Mouse (Mus musculus) CD4-positive, CD25-positive, alpha-beta regulatory T cell, adult 2 months (primary cell): Measurements from ENCODE around the gene Crhr2.

Source experiments
- DNase-seq: peaks from one replicate; pipeline ENCODE4 v3.0.0-alpha.2; 2012; ENCODE audit warnings: low read depth, low spot score

The Crhr2 gene

DNA sequence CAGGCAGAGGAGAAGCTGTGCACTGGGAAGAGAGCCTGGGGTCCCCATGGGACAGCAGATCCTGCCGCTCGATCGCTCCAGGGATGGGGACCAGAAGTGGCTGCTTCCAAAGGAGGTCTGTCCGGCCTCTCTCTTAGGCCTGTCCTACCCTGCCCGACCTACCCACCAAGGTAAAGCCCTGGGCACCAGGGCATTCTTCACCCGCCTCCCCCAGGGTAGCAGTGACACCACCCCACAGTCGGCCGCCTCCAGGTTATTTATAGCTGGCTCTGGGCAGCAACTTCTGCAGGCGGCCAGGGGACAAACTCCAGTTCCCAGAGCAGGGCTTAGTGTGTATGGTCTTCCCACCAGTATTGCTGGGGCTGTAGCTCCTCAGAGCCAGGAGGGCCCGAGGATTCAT, at the start of gene Crhr2:
Crhr2 (minus strand) TSS at position 223 of the 400 bp plus-strand sequence.
- no peak for DNase-seq

DNA sequence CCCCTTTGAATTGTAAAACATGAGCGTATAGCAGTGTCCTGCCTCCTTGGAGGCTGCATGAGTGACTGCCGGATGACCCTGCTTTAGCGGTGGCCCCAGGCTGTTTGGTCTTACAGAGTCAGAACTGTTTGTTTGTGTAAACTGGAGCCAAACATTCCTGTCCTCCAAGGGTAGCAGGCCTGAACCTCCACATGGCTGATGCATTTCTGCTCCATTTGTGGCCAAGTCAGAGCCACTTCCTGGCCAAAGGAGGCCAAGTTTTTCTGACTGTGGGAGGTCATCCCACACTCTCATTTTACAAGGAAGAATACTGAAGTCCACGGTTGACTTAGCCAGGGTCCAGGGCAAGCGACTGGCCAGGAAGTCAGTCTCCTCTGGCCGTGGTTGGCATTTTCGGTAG, 46.7 kb upstream of the Crhr2 start:
- no peak for DNase-seq

DNA sequence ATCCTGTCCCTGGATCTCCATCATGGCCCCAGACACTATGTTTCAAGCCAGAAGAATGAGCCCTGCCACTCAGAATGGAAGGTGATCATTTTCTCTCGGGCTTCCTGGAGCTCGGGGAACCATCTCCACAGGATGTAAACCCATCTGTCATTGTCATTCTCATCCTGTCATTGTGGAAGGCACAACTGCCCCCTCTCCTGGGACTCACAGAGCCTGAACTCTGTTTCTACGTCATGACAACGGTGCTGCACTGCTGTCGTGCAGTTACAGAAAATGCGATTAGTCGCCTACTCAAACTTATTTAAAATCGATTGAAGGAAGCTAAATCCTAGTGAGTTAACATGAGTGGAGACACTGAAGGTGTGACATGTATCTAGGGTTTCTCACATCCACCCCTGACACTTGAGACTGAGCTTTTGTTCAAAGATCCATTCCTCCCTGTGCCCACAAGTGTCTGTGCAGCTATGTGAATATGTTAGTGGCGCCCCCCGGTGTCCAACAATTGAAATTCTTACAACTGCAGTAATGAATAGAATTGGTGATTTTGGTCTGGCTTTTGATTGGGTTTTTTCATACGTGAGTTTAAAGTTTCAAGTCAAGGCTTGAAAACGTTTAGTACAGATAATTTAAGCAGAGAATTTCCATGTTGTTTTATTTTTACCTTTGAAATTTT, 44.4 kb upstream of the Crhr2 start:
- peak; percentile 45 for DNase-seq

DNA sequence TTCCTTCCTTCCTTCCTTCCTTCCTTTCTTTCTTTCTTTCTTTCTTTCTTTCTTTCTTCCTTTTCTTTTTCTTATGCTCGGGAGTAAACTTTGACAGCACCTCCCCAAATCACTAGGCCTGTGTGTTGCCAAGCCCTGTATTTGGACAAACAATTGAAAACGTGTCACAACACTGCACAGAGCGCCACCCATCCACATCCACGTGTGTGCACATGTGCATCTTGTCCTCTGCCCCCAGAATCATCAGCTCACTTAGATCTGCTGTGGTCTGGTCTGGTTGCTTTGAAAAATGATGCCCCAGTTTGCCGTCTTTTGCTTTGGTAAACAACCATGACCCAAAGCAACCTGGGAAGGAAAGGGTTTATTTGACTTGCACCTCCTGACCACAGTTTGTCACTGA, 43.1 kb upstream of the Crhr2 start:
- DNase-seq = no peak

DNA sequence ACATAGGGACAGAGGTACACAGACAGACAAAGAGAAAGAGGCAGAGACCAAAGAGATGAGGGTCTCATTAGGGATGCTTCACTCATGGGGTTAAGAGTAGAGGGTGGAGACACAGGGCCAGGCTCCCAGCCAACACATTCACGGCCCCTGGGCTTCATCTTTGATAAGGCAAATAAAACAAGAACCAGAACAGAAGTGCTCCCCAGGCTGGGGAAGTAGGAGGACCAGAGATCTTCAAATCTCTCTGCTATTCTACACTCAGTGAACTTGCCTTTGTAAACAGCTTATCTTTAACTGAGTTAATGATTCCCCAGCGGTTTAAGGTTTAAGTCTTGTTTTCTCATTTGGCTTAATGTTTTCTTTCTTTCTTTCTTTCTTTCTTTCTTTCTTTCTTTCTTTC, 42.6 kb upstream of the Crhr2 start:
- no peak for DNase-seq

DNA sequence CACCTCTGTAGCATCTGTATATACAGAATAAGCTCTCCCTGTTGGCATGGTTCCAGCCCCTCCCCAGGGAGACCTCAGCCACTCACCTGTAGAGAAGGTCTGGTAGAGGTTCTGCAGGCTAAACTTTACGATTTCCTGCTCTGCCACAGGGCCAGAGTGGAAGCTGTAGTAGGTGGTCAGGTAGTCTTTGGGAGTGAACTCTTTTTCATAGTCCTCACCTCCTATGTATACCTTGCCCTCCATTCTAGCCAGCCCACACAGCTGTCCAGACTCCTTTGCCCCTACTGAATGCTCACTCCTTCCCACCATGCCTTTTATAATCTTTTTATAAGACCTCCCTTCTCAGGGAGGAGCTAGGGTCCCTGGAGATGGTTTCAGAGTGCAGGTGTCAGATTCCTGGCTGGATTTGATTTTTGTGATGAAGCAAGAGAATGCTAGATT, 41.9 kb upstream of the Crhr2 start, which contains the start of gene Inmt:
Inmt (minus strand) TSS at position 303 of the 441 bp plus-strand sequence.
- DNase-seq = no peak

DNA sequence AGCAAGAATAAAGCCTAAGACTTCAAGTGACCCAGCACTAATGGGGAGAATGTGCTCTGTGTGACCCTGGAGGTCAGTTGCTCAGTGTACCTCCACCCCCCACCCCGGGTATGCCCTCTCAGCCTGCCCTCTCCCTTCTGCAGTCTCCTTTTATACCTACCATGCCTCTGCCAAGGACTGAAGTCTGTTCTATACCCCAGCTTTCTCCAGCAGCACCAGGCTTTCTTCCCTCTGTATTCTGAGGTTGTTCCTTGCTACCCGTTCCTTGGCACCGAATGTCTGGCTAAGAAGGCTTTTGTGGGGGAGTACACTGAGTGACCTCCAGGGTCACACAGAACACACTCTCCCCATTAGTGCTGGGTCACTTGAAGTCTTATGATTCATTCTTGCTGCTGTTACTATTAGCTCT, 41.1 kb upstream of the Crhr2 start:
- DNase-seq = no peak

DNA sequence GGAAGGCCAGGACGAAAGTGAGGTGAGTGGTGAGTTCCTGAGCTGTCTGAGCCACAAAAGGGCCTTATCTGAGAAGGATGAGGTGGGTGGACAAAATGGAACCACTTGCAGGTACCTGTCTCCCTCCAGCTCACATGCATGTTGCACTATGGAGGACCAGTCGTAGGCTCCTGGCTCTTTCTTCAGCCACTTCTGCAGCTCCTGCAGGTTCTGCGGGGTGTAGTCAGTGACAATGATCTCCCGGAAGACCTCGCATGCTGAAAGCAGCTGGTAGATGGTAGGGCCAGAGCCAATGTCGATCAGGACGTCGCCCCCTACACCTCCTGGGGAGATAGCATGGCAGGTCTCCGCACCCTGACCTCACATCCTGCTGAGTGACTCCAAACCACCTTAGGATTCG, 40.4 kb upstream of the Crhr2 start:
- no peak for DNase-seq

DNA sequence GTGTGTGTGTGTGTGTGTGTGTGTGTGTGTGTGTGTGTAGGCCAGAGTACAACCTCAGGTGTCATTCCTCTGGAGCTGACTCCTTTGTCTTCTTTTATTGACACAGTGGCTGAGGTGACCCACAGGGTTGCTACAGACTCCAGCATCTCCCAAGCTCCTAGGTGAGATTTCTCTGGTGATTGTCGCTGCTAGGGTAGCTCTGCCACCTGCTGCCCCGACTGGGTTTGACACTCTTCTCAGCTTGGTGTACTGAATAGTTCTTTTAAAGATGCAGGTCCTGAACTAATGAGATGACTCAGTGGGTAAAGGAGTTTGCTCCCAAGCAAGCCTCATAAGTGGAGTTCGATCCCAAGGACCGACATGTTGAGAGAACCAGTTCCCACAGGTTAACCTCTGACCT, 38.8 kb upstream of the Crhr2 start:
- DNase-seq = no peak

DNA sequence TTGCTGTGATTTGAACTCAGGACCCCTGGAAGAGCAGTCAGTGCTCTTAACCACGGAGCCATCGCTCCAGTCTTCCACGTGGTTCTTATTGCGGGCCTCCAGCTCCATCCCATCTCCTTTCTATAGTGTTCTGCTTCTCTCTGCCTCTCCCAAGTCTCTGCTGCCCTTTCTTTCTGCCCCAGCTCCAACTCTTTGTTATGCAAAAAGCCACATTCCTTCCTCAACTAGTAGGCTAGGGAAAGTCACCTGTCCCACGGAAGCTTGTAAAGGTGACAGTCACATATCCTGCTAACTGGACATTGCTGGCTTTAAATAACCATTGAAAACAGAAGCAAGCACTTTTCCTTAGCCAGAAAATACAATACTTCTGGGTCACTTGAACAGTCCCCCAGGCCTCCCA, 37.0 kb upstream of the Crhr2 start:
- no peak for DNase-seq

DNA sequence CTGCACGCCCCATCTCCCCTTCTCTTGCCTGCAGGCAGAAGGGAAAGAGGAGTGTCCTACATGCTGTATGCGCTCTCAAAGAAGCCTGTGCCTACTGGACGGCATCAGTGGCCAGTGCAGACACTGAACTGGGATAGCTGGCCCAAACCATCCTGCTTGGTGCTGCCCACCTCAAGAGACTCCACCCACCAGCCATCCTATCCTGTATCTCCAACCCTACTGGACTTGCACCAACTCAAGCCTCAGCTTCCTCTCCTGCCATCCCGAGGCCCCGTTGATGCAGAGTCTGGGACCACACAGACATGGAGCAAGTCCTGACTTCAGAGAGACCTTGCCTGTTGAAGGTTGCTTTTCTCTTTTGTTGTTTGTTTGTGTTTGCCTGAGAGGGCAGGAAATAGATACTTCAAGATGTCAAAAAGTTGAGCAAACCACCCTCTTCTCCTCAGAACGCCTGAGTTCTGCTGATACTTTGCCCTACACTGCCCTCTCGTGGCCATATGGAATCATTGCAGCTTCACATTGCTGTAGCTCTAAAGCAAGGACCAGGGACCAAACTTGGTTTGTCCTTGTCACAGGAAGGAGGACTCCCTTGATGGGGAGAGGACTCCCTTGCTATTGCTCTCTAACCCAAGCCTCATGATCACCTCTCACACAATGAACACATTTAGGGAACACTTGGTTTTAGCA, 34.1 kb upstream of the Crhr2 start:
- DNase-seq = peak; percentile 85

DNA sequence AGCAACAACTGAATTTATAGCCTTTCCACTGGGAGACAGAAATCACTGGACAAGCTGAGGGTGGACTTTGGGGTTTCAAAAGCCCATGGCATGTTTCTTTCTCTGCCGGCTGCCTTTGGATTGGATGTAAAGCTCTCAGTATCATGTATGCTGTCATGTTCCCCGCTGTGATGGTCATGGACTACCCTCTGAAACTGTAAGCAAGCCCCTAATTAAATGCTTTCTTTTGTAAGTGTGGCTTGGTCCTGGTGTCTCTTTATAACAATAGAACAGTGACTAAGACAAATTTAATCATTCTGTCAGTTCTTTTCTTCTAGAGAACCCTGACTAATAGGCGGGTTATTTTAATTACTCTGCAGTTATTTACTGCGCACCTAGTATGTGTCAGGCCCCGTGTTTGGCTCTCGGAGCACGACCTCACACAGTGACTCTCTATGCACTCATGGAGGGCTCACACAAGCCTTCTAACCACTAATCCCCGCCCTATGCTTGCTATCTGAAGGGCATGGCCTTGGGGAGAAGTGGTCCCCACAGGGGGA, 30.3 kb upstream of the Crhr2 start:
- no peak for DNase-seq

DNA sequence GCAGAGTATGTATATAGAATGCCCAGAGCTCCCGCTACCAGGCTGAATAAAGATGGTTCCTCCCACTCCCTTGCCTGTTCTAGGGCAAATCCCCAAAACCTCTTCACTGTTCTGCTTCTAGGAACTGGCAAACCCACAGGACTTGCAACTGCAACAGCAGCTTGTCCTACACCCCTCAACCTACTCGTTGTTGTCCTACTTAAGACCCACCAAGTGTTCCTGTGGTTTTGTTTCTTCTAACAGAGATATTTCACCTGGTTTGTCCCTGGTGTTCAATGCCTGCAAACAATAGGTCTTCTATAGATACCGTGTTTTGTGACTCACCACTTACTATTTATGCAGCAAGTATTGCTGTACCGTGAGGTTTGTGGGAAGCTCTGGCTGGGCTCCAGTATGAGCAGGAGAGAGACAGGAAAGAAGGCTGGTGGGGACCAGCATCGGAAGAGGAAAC, 28.5 kb upstream of the Crhr2 start:
- no peak for DNase-seq

DNA sequence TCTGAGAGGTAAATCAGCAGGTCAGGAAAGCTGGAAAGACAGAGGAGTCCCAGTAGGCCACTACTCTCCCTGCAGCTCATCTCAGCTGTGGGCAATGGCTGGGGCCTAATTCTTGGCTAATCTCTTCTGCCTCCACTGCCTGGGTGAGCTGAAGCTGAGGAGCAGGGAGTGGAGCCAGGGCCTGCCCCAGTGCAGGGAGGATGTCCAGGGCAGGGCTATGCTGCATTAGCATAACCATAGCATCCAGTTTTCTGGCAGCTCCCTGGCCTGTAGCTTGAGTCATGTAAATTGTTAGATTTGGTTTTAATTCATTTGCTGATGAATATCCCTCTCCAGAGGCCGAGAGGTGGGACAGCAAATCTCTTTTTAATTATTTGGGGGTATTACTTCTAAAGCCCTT, 26.4 kb upstream of the Crhr2 start:
- DNase-seq = no peak

DNA sequence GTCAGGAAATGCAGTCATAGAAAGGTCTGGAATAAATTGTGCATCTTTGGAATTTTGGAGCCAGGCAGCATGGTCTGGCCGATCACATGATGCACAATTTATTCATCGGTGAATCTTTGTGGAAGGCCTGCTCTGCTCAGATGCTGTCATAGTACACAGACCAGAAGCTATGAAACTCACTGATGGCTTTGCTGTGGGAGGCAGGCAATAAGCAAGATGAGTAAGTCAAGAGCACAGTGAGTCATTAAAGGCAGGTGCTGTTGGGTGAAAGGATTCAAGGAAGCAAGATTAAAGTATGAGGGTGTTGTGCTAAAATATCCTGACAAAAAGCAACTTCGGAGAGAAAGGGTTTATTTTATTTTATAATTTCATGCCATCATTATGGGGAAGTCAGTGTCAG, 19.4 kb upstream of the Crhr2 start:
- no peak for DNase-seq

DNA sequence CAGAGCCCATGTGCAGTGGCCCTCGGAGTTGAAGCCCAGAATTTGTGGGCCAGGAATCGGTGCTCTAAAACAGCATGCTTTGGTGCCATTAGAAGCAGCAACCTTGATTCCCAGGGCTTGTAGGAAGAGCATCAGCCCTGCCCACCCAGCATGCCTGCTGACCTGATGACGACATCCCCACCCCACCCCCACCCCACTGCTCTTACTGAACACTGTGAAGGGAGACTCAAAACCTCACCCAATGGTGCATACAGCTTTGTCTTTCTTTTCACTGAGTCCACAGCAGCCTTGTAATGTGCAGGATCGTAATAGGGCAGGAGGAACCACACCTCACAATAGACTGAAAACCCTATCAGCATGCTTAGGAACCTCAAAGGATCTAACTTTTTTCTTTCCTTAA, 13.3 kb upstream of the Crhr2 start:
- DNase-seq = no peak

DNA sequence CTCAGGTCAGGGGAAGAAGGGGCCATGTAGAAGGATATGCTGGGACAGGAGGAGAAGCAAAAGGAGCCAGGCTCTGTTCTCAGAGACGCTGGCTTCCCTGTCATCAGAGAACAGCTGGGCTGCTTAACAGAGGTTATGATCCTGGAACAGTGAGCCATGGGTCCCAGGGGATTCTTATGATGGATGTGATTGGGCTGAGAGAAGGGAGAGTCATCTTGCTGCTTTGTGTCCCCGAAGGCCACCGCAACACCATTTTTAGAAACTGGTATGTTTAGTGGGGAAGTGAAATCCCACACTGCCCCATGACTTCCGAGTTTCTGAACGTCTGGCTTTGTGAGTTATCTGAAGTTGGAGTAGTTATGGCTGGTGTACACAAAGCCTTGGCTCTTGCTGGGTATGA, 12.5 kb upstream of the Crhr2 start:
- DNase-seq = no peak

DNA sequence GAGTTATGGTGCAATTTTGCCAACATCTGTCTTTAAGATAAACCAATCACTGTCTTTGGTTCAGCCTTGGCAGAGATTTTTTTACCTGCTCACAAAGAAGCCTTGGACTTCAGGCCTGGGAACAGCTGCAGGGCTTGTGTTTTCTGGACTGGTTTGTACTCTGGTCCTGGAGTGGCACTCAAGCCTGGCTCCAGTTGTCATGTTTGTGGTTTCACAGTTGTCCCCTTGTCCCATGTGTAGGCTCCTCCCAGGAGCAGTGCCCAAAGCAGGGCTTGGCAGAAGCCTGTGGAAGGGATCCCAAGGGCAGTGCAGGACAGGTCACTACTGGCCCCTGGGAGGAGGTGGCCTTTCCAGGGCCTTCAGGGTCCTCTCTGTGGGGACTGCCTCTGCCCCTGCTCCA, 5.5 kb upstream of the Crhr2 start:
- no peak for DNase-seq

DNA sequence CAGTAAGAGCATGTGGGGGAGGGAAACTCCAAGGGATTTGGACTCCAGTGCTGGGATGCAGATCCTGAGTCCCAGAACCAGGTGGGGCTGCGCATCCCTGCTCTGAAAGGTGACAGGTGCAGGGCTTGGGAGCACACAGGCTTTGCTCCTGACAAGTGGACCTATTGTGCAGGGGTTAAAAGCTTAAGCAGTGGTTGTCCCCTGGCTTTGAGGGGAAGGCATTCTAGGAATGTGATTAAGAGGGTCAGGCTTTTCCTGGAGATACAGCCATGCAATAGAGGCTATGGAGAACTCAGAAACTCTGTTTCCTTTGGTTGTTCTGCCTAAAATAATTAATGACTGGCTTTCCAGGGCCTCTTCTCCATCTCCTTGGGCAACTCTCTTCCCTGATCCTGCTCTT, 609 bp upstream of the Crhr2 start:
- no peak for DNase-seq

DNA sequence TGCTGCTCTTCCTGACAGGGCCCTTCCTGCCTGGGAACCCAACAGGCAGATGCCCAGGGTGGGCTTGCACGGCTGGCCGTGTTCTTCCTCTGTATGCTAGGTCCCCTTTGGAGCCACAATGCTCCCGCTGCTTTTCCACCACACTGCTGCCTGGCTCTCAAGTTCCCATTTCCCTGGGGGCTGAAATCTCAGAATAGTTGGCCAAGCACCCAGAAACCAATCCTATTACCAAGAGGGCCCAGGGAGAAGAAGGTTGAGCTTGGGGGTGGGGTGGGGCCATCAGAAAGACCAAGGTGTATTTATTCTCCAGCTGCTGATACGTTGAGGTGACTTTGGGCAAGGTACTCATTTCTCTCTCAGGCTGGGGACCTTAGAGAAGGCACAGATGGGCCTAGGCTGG, 1.5 kb downstream of the Crhr2 start:
- no peak for DNase-seq

DNA sequence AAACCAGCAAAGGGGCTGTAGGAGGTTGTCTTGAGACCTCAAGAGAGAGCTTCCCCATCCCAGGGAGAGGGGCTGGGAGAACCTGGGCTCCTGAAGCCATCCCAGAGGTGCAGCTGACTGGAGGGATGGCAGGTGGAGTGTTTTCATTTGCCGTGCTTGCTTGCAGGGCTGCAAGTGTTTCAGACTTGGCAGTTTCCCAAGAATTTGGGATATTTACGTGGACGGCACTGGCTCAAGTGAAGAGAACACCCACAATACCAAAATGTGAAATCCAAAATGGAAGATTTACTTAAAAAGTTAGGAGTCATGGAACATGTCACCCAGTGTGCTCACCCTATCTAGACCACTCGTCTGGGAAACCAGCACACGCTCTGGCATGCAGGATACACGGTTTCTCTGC, 2.2 kb downstream of the Crhr2 start:
- no peak for DNase-seq

DNA sequence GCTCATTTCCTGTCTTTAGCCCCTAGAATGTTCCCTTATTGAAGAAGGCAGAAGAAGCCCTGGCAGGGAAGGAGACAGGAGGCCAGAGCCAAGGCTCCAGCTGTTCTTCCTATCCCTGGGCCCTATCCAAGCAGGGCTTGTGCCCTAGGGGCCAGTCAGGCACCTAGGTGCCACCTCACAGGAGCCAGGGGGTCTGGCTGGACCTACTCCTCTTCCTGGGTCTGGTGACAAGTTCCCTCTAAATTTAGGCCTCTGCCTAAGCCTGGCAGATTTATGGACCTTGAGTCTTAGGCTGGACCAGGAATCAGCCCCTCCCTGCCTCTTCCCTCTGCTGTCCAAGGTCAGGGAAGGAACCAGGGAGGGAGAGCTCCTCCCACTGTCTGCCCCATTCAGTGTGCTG, 4.4 kb downstream of the Crhr2 start:
- no peak for DNase-seq

DNA sequence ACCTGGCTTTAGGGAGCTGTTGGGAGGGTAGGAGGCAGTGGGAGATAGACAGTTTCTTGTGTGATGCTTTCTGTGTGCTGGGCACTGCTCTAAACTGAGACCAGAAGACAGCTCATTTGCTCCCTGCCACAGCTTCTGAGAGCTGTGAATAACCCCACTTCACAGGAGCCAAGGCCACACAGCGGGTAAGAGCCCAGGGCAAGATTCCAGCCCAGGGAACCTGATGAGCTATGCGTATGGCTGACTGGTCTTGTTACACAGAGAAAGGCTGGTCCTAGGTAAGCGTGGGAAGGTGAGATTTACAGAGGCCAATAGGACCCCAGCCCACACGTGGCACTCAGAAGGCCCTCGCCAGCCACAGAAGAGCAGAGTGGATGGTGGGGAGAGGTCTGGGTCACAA, 6.2 kb downstream of the Crhr2 start:
- no peak for DNase-seq
